Mouse (Mus musculus) forebrain, embryonic 12.5 days (tissue): ENCODE results near the gene Cdkn2b. TPM values are rescaled to one million over a fixed set of nuclear protein-coding genes. Genes with fewer than 3 reads are reported as not detected.

Experiments used
- ATAC-seq: fragments of 200-750 bp; cut with Nextera tagmentation; 2 replicates; pipeline ENCODE4 v1.8.0; 2017; ENCODE audit warnings: moderate TSS enrichment; ENCODE audit not compliant: low FRiP score
- H3K27ac ChIP-seq: fragments of 300-500 bp; sonication (generic); 2 replicates; pipeline ENCODE4 v1.5.1; 2016; ENCODE audit warnings: mild to moderate bottlenecking
- H3K27me3 ChIP-seq: fragments of 300-500 bp; sonication (generic); 2 replicates; pipeline ENCODE4 v1.6.1; 2016; ENCODE audit warnings: mild to moderate bottlenecking
- H3K36me3 ChIP-seq: fragments of 300-500 bp; sonication (generic); replicated peaks from 2 replicates; pipeline ENCODE4 v1.6.1; 2016; ENCODE audit warnings: mild to moderate bottlenecking
- H3K4me1 ChIP-seq: fragments of 300-500 bp; sonication (generic); 2 replicates; pipeline ENCODE4 v1.6.1; 2016
- H3K4me2 ChIP-seq: fragments of 300-500 bp; sonication (generic); 2 replicates; pipeline ENCODE4 v1.6.1; 2016; ENCODE audit warnings: mild to moderate bottlenecking, moderate library complexity
- H3K4me3 ChIP-seq: fragments of 300-500 bp; sonication (generic); replicated peaks from 2 replicates; pipeline ENCODE4 v1.5.1; 2016; ENCODE audit warnings: mild to moderate bottlenecking
- H3K9ac ChIP-seq: fragments of 300-500 bp; sonication (generic); 2 replicates; pipeline ENCODE4 v1.6.1; 2016; ENCODE audit warnings: mild to moderate bottlenecking
- H3K9me3 ChIP-seq: fragments of 300-500 bp; sonication (generic); 2 replicates; pipeline ENCODE4 v1.6.1; 2016
- WGBS: fragments of 180-500 bp; shearing (Covaris S2); methylation state at CpG from one replicate; pipeline ENCODE4 v1.1.7; 2016; 5-methylcytosine and 5-hydroxymethylcytosine counted together
- polyA plus RNA-seq: library from polyadenylated mRNA; unstranded; fragments of >200 nt; fragmentation: Nextera tagmentation; extraction: Ambion mirVana; gene quantifications from 2 replicates; pipeline ENCODE4 v1.2.1, GENCODE M21; 2016

Gene Cdkn2b
- 0.27 and 0.28 TPM in 2 replicates for polyA plus RNA-seq

DNA sequence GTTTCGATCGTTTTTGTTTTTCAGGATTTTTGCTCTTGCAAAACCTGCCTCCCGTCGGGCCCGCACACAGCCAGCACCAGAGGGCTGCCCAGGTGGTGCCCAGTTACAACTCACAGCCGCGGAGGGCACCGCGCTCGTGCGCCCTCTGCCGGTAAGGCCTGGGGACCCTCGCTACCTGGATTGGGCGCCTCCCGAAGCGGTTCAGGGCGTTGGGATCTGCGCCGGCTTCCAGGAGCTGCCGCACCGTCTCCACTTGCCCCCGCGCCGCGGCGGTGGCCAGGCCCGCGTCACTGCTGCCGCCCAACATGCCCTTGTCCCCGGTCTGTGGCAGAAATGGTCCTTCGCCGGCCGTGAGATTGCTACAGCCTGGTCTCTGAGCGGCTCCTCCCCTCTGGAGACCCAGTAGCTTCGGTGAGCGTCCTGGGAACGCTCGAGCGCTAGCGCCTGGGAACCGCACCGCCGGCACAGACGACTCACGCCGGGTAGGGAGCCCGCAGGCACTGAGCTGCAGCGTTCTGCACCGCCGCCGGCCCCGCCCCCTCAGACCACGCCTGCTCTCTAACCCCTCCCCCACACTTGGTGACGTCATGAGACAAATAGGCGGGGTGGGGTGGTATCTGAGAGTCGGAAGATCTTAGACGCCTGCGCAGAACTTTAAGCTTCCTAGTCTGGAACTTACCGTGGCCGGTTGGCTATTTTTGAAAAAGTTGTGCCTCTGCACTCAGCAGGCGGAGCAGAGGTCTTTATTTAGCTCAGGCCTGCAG is at the start of gene Cdkn2b:
Gene Cdkn2b (minus strand): TSS at position 549 of the 764 bp plus-strand sequence.
- H3K4me1 ChIP-seq = peaks cover 10% of the 10 kb centered on the region; the same call in 1 of the 2 replicates
- peak within 1 kb of the TSS; percentile 54 for H3K4me3 ChIP-seq
- H3K4me2 ChIP-seq = peak within 1 kb of the TSS; percentile 94
- H3K9ac ChIP-seq = peak within 1 kb of the TSS; percentile 21; the same call in 1 of the 2 replicates
- peaks cover 78% of the 10 kb centered on the region for H3K27me3 ChIP-seq
- no peaks in the 10 kb centered on the region for H3K9me3 ChIP-seq
- H3K27ac ChIP-seq = no peak within 1 kb of the TSS
- peak; percentile 97 for ATAC-seq
- no peaks in the 10 kb centered on the region for H3K36me3 ChIP-seq
- under 1% methylated on average over 61 of the region's 61 CpGs for WGBS

- no peak for ATAC-seq
- Histone ChIP-seq H3K9me3 (no peaks in the 10 kb centered on the region), H3K36me3 (no peaks in the 10 kb centered on the region), H3K9ac (no peak overlapping the region), H3K4me2 (no peak overlapping the region), H3K27me3 (no peaks in the 10 kb centered on the region), H3K4me1 (no peaks in the 10 kb centered on the region), H3K27ac (no peak overlapping the region), H3K4me3 (no peak overlapping the region)
- WGBS = 84% methylated on average over 3 of the region's 3 CpGs
These were observed 49.5 kb upstream of the Cdkn2b start for GRCm38 (mm10) chr4:89360349-89360748.

DNA sequence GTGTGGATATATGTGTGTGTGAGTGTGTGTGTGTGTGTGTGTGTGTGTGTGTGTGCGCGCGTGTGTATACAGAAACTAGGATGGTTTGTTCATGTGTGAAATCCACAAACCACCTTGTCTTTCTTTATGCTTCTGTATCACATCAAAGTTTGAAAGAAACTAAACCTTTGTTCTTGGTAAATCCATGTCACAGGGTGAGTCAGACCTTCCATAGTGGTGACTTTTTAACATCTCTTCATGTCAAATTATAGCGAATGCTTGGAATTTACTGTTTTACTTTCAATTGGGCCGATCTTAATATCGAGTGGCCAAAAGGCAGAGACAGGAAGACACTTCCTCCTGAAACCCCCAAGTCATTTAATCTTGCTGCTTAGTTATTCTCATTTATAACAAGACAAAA is 48.7 kb upstream of the Cdkn2b start:
- no peaks in the 10 kb centered on the region for H3K4me1 ChIP-seq
- no peaks in the 10 kb centered on the region for H3K9me3 ChIP-seq
- no peaks in the 10 kb centered on the region for H3K36me3 ChIP-seq
- 89% methylated on average over 6 of the region's 6 CpGs for WGBS
- H3K27me3 ChIP-seq = no peaks in the 10 kb centered on the region
- H3K27ac ChIP-seq = no peak overlapping the region
- no peak overlapping the region for H3K4me2 ChIP-seq
- H3K9ac ChIP-seq = no peak overlapping the region
- no peak overlapping the region for H3K4me3 ChIP-seq
- no peak for ATAC-seq

DNA sequence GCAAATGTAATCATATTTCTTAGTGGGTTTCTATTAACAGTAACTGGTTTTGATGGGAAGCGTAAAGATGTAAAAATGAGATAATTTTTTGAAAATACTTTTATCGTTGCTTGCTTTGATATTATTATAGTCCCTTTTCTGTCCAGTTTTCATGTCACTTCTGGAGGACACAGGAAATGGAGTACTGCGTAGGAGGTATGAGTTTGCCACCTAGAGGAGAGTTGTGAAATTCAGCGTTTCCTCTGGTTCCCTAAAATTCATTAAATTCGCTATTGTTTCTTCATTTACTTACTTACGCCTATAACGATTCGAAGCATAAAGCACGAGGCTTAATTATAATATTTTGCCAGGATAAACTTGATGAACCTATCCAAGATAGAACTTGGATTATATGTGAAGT is 43.1 kb upstream of the Cdkn2b start:
- H3K9me3 ChIP-seq = no peaks in the 10 kb centered on the region
- H3K36me3 ChIP-seq = no peaks in the 10 kb centered on the region
- WGBS = 52% methylated on average over 9 of the region's 9 CpGs
- no peak for ATAC-seq
- H3K4me2 ChIP-seq = no peak overlapping the region
- no peak overlapping the region for H3K9ac ChIP-seq
- H3K4me1 ChIP-seq = no peaks in the 10 kb centered on the region
- H3K27ac ChIP-seq = no peak overlapping the region
- no peaks in the 10 kb centered on the region for H3K27me3 ChIP-seq
- no peak overlapping the region for H3K4me3 ChIP-seq

- H3K27me3 ChIP-seq = no peaks in the 10 kb centered on the region
- H3K4me3 ChIP-seq = no peak overlapping the region
- H3K4me2 ChIP-seq = no peak overlapping the region
- H3K9me3 ChIP-seq = no peaks in the 10 kb centered on the region
- no peak overlapping the region for H3K9ac ChIP-seq
- no peak for ATAC-seq
- 90% methylated on average over 3 of the region's 3 CpGs for WGBS
- no peaks in the 10 kb centered on the region for H3K4me1 ChIP-seq
- H3K36me3 ChIP-seq = no peaks in the 10 kb centered on the region
- no peak overlapping the region for H3K27ac ChIP-seq
These were observed 42.3 kb upstream of the Cdkn2b start for GRCm38 (mm10) chr4:89353071-89353582.

DNA sequence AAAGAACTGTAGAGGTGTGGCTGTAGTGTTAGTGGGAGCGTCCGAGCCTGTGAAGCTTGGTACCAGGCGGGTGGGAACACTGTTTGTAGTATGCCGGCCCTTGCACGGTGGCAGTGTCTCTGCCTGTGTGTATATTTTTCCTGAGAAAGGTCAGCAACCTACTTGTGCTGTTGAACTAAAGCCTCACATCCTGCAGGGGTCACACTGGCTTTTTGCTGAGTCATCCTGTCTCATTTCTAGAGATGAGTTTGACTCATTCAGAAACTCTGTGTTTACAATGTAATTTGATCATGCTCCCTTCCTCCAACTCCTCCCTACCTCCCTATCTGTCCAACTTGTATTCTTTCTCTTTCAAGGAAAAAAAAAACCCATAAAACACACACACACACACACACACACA is 40.6 kb upstream of the Cdkn2b start:
- no peak overlapping the region for H3K4me2 ChIP-seq
- H3K9me3 ChIP-seq = no peaks in the 10 kb centered on the region
- no peaks in the 10 kb centered on the region for H3K4me1 ChIP-seq
- no peaks in the 10 kb centered on the region for H3K36me3 ChIP-seq
- WGBS = 71% methylated on average over 5 of the region's 5 CpGs
- no peak overlapping the region for H3K27ac ChIP-seq
- H3K9ac ChIP-seq = no peak overlapping the region
- ATAC-seq = no peak
- no peaks in the 10 kb centered on the region for H3K27me3 ChIP-seq
- no peak overlapping the region for H3K4me3 ChIP-seq

DNA sequence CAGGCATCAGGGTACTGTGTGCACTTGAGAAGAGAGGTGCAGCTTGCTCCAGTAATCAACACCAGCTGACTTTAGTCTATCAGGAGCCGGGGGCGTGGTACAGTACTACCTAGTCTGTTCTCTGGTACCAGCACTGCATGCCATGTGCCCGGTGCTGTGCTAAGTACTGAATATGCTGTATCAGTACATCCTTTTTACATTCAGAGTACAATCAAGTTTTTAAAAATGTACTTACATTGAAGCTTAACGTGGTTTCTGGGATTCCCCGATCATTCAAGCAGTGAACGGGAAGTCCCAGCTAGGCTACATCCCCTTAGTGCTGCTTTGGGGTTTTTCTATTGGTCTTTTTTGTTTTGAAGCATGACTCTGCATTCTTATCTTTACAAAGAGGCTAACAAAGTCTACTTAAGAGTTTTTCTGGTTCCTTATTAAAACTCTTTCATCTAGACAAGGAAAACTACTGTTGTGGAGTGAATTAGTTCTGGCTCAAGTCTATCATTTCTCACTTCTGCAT is 40.2 kb upstream of the Cdkn2b start:
- Histone ChIP-seq H3K9ac (no peak overlapping the region), H3K27ac (no peak overlapping the region), H3K27me3 (no peaks in the 10 kb centered on the region), H3K4me3 (no peak overlapping the region), H3K9me3 (no peaks in the 10 kb centered on the region), H3K4me2 (no peak overlapping the region), H3K36me3 (no peaks in the 10 kb centered on the region), H3K4me1 (no peaks in the 10 kb centered on the region)
- WGBS = 72% methylated on average over 6 of the region's 6 CpGs
- no peak for ATAC-seq

- no peak overlapping the region for H3K9ac ChIP-seq
- H3K9me3 ChIP-seq = no peaks in the 10 kb centered on the region
- 71% methylated on average over 9 of the region's 9 CpGs for whole genome bisulfite sequencing
- H3K27ac ChIP-seq = no peak overlapping the region
- no peak overlapping the region for H3K4me2 ChIP-seq
- no peaks in the 10 kb centered on the region for H3K27me3 ChIP-seq
- no peaks in the 10 kb centered on the region for H3K36me3 ChIP-seq
- no peak for ATAC-seq
- H3K4me1 ChIP-seq = no peaks in the 10 kb centered on the region
- no peak overlapping the region for H3K4me3 ChIP-seq
These were observed 39.6 kb upstream of the Cdkn2b start for GRCm38 (mm10) chr4:89350391-89350790.

DNA sequence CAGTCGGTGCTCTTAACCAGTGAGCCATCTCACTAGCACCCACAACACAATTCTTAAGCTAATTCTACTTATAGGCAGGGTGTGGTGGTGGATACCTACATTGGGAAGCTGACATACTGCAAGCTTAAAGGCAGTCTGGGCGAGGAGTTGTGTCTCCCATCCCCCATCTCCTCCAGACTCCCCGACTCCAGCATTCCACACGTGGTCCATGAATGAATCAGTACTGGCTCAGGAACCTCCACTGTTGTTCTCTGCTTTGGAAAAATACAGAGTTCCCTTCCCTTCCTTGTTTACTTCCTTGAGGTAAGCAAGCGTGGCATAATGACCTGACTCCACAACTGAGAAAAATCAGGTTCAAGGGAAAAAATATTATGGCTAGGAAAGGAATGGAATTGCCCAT is 38.0 kb upstream of the Cdkn2b start:
- ATAC-seq = no peak
- Histone ChIP-seq H3K4me3 (no peak overlapping the region), H3K9ac (no peak overlapping the region), H3K4me2 (no peak overlapping the region), H3K27ac (no peak overlapping the region), H3K4me1 (no peaks in the 10 kb centered on the region), H3K36me3 (no peaks in the 10 kb centered on the region), H3K27me3 (no peaks in the 10 kb centered on the region), H3K9me3 (no peaks in the 10 kb centered on the region)
- WGBS = 68% methylated on average over 5 of the region's 5 CpGs

GRCm38 (mm10) chr4:89313461-89313860 is 2.6 kb upstream of the Cdkn2b start:
- 12% methylated on average over 13 of the region's 13 CpGs for WGBS
- ATAC-seq = no peak
- Histone ChIP-seq H3K4me2 (no peak overlapping the region), H3K4me3 (no peak overlapping the region), H3K27me3 (peaks cover 50% of the 10 kb centered on the region), H3K36me3 (no peaks in the 10 kb centered on the region), H3K9ac (no peak overlapping the region), H3K9me3 (no peaks in the 10 kb centered on the region), H3K4me1 (peaks cover 10% of the 10 kb centered on the region; the same call in 1 of the 2 replicates), H3K27ac (no peak overlapping the region)

DNA sequence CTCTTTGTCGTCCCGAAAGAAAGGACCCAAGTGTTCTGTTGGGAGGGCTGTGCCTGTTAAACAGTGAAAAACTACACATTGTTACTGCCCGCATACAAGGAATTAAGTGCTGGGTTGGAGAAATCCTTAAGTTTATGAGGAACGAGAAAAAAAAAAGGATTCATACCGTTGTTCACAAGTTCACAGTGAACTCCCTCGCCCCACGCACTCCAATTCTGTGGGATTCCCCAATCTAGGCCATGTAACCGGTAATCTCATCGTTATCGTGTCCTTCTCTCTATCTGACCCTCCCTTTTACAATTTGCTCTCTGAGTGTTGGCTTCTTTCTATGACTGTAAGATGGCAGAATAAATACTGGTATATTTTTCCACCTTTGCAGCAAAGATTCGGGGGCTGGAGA is 843 bp downstream of the Cdkn2b start:
- WGBS = 1% methylated on average over 11 of the region's 11 CpGs
- no peak overlapping the region for H3K4me3 ChIP-seq
- H3K9me3 ChIP-seq = no peaks in the 10 kb centered on the region
- H3K27ac ChIP-seq = no peak overlapping the region
- peaks cover 10% of the 10 kb centered on the region; the same call in 1 of the 2 replicates for H3K4me1 ChIP-seq
- no peak for ATAC-seq
- no peak overlapping the region for H3K9ac ChIP-seq
- peaks cover 84% of the 10 kb centered on the region for H3K27me3 ChIP-seq
- peak overlapping the region; percentile 94 for H3K4me2 ChIP-seq
- H3K36me3 ChIP-seq = no peaks in the 10 kb centered on the region

GRCm38 (mm10) chr4:89308001-89308400 is 2.8 kb downstream of the Cdkn2b start:
- ATAC-seq = no peak
- 2% methylated on average over 3 of the region's 3 CpGs for WGBS
- H3K9me3 ChIP-seq = no peaks in the 10 kb centered on the region

More at GRCm38 (mm10) chr4:89308001-89308400, 2.8 kb downstream of the Cdkn2b start:
- Histone ChIP-seq H3K4me1 (peaks cover 14% of the 10 kb centered on the region; the same call in 1 of the 2 replicates), H3K27me3 (peaks cover 90% of the 10 kb centered on the region), H3K4me3 (no peak overlapping the region), H3K9ac (no peak overlapping the region), H3K36me3 (no peaks in the 10 kb centered on the region), H3K27ac (no peak overlapping the region), H3K4me2 (no peak overlapping the region)
